Mouse (Mus musculus): ENCODE results near the gene Rgs10.

DNA sequence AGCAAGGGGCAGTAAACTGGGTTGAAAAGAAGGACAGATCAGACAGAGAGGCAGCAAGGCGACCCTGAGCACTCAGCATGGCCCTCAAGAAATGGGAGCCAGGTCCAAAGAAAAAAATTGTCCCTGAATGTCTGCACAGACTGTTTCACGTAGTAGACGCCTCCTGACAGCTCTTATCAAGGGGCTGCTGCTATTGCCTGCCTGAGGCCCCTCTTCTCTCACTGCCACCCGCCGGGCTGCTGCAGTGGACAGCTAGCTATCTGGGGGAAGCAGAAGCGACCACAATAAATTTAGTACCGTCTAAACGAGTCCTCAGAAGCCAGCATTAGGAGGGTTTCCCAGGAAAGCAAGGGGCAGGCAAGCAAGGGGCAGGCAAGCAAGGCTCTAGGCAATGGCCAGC lies 4.1 kb downstream of the Rgs10 start:
- no peak for TF ChIP-seq CTCF (IDR thresholded peaks at IDR 0.05; ENCODE audit: borderline replicate concordance, insufficient read depth, low read length)
- no peak for TF ChIP-seq POLR2A (IDR thresholded peaks at IDR 0.05; ENCODE audit: low read depth, low read length)
